Mouse (Mus musculus): ENCODE results near the gene Srgap2.
A peak's percentile ranks its signal among the peaks of the same experiment; 100 is the strongest.
"Not testable (repeated sequence)": the region's sequence is repeated elsewhere in the genome, so short reads cannot be mapped to it uniquely, and the experiment has no call there.

The Srgap2 gene

GRCm38 (mm10) chr1:131288938-131289337 is 238.2 kb downstream of the Srgap2 start:
- no peak for DNase-seq (ENCODE audit: low spot score)

GRCm38 (mm10) chr1:131287267-131287666 is 239.9 kb downstream of the Srgap2 start:
- DNase-seq (ENCODE audit: low spot score), result no peak

GRCm38 (mm10) chr1:131286803-131287202 is 240.3 kb downstream of the Srgap2 start:
- DNase-seq (ENCODE audit: low spot score), result no peak

- no peak for DNase-seq (ENCODE audit: low spot score)
These were observed 242.5 kb downstream of the Srgap2 start for GRCm38 (mm10) chr1:131284616-131285015.

- no peak for DNase-seq (ENCODE audit: low spot score)
These were observed 243.0 kb downstream of the Srgap2 start for GRCm38 (mm10) chr1:131284167-131284566.

GRCm38 (mm10) chr1:131281731-131282130 is 245.4 kb downstream of the Srgap2 start:
- DNase-seq (ENCODE audit: low spot score), result no peak

GRCm38 (mm10) chr1:131280280-131280679 is 246.9 kb downstream of the Srgap2 start:
- no peak for DNase-seq (ENCODE audit: low spot score)

GRCm38 (mm10) chr1:131279456-131279776 is 247.7 kb downstream of the Srgap2 start, which contains the start of gene Ikbke:
Gene Ikbke, minus strand, starts transcription at chr1:131279606.
- no peak for DNase-seq (ENCODE audit: low spot score)

- DNase-seq (ENCODE audit: low spot score), result no peak
These were observed 248.3 kb downstream of the Srgap2 start for GRCm38 (mm10) chr1:131278606-131279455.

- no peak for DNase-seq (ENCODE audit: low spot score)
These were observed 250.3 kb downstream of the Srgap2 start for GRCm38 (mm10) chr1:131276831-131277230.

- no peak for DNase-seq (ENCODE audit: low spot score)
These were observed 251.6 kb downstream of the Srgap2 start for GRCm38 (mm10) chr1:131275577-131275976.

- DNase-seq (ENCODE audit: low spot score), result no peak
These were observed 252.2 kb downstream of the Srgap2 start for GRCm38 (mm10) chr1:131274725-131275539.

GRCm38 (mm10) chr1:131269797-131270578 is 257.2 kb downstream of the Srgap2 start:
- DNase-seq (ENCODE audit: low spot score), result peak; percentile 64

- DNase-seq (ENCODE audit: low spot score), result no peak
These were observed 258.4 kb downstream of the Srgap2 start for GRCm38 (mm10) chr1:131268776-131269175.

- no peak for DNase-seq (ENCODE audit: low spot score)
These were observed 263.2 kb downstream of the Srgap2 start for GRCm38 (mm10) chr1:131263905-131264304.

- DNase-seq (ENCODE audit: low spot score), result peak; percentile 52
These were observed 266.9 kb downstream of the Srgap2 start for GRCm38 (mm10) chr1:131260309-131260656.

GRCm38 (mm10) chr1:131259632-131260308 is 267.4 kb downstream of the Srgap2 start:
- no peak for DNase-seq (ENCODE audit: low spot score)

GRCm38 (mm10) chr1:131257288-131257687 is 269.9 kb downstream of the Srgap2 start:
- no peak for DNase-seq (ENCODE audit: low spot score)

GRCm38 (mm10) chr1:131252516-131253250 is 274.5 kb downstream of the Srgap2 start:
- DNase-seq (ENCODE audit: low spot score), result not testable (repeated sequence)

GRCm38 (mm10) chr1:131246433-131247395 is 280.4 kb downstream of the Srgap2 start:
- no peak for DNase-seq (ENCODE audit: low spot score)

Data from c-Kit-positive CD71-positive TER-119-positive erythroid progenitor cells, embryonic 14.5 days (primary cell).